Mouse (Mus musculus) layer of hippocampus, postnatal 14 days (tissue): ENCODE results near the gene Exosc5. TPM values are rescaled to one million over a fixed set of nuclear protein-coding genes. Genes with fewer than 3 reads are reported as not detected.

ENCODE experiments used
- DNase-seq, 2 experiments: peaks; one replicate each; pipeline ENCODE4 v3.0.0; 2021 to 2022; ENCODE audit warnings: low spot score in 2 of 2, mixed read lengths in 1 of 2
- total RNA-seq, 2 experiments: library from RNA; stranded (reverse); gene quantifications; 2 replicates each; pipeline ENCODE4 v1.2.3; 2021

Gene Exosc5
- total RNA-seq, 2 experiments from 2014 or later = 29.3 to 29.8 TPM

DNA sequence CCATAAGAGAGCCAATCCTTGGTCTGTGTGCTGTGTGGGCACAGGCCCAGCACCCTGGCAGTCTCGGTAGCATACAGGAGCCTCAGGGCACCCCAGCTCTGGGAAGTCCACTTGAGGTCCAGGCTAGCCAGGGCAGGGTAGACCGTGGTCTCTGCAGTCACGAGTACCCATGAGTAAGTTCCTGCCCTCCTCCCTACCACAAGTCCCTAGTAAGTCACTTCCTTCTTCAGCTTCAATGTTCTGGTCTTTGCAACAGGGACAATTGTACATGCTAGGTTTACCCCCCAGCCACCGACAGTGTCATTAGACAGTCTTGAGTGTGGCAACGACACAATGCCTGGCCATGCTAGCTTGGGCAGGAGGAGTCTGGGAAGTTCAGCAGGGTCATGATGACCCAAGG is 26.3 kb upstream of the Exosc5 start:
- no peak for DNase-seq

DNA sequence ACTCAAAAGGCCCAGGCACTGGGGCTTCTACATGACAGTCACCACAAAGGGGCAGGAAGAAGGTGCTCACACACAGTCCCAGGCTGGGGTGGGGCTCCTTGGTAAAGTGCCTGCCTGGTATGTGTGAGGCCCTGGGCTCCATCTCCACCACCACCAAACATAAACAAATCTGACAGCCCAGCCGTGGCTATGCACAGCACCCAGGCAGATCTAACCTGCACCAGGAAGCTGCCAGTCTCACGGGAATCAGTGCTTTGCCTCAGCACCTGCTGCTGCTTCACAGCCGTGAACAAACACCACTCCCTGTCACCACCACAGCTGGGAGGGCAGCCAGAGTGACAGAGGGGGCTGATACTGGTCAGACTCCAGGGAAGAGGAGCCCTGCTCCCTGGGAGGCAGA is 22.6 kb upstream of the Exosc5 start:
- DNase-seq = no peak

DNA sequence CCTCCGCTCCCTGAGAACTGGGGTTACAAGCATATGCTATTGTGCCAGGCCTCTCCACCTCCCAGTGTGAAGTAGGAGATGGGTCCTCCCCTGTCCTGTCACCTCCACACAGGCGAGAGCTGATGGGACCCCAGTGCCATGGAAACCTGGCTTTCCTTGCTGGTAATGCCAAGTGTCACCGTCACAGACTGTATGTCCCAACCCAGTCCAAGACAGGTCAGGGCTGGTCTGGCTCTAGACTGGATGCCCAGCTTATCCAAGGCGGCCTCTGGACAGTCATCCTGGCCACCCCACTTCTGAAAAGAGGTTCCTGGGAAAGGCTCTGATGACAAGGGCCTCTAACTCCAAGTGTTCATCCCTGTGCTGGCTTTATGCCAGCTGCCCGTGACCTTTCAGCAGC is 21.9 kb upstream of the Exosc5 start:
- no peak for DNase-seq

DNA sequence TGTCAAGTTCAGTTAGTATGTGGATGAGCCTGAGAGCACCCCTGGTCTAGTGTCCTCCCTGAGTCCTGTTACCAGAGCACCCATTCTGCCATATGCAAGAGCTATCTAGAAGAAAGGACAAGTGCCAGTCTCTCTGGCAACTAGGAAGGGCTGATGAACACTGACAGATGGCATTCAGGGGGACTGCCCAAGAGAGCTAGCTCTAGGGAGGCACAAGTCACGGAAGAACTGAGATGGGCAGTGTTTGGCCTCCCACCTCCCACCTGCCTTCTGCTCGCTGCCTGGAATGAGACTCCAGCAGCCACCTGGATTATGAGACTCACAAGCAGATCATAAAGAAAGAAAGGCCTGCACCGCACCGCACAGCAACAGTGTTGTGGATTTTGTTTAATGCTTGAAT is 19.2 kb upstream of the Exosc5 start:
- DNase-seq = no peak

DNA sequence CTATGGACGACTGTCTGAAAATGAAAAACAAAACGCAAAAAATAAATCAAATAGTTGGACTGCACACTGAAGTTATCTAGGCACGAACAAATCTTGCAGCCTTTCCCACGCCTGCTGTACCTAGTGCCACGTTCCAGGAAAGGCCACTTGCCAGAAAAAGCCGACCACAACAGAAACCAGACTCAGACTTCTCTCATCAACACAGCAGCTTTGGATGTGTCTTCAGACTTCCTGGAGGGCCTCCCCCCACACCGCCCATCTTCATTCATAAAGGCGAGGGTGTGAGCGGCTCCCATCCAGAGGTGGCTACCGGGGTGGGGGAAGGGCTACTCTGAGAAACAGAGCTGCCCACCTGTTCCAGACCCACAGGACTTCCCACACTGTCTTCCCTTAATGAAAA is 14.8 kb upstream of the Exosc5 start:
- no peak for DNase-seq

DNA sequence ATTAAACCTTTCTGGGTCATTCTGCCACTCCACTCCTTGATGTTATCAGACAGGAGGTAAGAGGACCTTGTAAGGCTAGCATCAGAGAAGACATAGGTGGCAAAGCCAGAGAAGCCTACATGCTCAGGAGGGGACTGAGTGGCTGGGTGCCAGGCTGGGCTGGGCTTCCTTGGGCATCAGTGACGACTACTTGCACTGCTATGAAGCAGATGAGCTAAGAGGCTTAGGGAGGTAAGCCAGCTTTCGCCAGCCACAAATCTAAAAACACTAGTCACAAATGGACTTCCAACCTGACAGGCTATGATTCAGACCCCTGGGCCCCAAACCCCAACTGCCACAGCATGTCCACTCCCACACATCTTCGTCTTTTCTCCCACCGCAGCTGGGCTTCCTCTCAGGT is 14.3 kb upstream of the Exosc5 start:
- DNase-seq = no peak

DNA sequence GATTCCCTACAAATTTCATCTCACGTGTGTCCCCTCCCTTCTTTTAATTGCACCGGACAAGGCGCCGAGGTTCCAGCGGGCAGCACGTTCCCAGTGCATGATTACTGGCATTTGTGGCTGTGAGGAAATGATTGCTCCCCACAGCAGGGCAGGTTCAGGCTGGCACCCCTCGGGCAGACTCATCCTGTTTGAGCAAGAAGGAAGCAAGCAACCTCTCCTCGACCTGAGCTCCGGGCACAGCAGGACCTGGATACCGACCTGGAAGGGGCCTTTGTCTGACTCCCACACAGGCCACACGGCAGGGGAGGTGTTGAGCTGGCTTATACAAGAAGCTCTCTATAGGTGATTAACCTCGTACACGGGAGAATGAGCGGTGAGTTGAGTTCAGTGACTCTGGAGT is 13.9 kb upstream of the Exosc5 start:
- no peak for DNase-seq

DNA sequence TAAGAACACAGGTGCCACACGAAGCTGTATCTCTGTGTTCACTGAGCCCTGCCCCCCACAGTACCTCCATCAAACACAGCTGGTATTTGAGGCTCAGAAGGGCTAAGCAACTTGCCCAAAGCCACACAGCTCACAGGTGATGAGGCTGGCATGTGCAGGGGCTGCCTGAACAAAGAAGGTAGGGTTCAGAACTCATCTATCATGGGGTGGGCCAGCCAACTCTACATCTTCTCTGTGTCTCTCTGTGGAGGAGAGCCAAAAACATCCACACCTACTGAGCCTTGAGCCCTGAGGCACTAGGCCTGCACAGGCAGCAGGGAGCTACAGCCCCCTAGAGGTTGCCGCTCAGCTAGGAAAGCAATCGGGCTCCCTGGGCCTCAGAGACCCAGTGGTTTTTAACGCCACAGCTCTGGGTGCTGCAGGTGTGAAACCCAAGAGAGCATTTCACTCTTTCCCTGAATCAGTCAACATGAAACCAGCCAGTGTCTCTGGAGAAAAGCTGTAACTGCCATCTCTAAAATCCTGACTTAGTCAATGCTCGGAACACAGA is 11.3 kb upstream of the Exosc5 start:
- DNase-seq = no peak

GRCm38 (mm10) chr7:25649839-25650238 is 9.1 kb upstream of the Exosc5 start:
- no peak for DNase-seq

DNA sequence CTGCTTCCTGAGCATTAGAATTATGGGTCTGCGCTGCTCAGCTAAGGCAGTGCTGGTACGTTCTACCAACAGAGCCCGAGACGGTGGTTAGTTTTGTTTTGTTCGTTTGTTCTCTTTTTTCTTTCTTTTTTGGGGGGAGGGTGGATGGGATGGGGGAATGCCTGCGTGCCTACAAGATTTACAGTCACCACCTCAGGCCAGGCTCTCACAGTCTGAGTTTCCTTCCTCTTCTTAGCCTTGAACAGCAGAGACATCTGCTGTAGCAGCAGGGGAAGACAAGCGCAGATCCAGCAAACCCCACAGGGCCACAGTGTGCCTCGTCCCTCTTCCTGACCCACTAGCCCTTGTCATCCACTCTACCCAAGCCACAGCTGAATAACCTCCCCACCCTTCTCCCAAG is 7.7 kb upstream of the Exosc5 start:
- no peak for DNase-seq

GRCm38 (mm10) chr7:25652244-25652759 is 6.7 kb upstream of the Exosc5 start:
- DNase-seq = no peak

- no peak for DNase-seq
These were observed 3.1 kb upstream of the Exosc5 start for GRCm38 (mm10) chr7:25655601-25656428.

DNA sequence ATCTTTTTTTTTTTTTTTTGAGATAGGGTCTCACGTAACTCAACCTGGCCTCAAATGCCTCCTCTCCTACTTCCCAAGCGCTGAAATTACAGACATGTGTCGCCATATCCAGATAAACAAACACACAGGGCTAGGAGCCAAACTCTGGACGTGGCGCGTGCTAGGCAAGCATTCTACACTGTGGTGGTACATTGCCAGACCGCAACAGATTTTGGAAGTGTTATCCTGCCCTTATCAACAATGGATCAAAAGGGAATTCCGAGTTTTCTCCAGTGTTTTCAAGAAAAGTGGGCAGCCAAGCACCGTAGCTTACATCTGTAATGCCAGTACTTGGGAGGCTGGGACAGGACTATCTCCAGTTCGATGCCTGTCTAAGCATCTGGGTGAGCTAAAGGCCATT is 1.2 kb upstream of the Exosc5 start:
- DNase-seq = no peak

- no peak for DNase-seq
These were observed 7.4 kb downstream of the Exosc5 start for GRCm38 (mm10) chr7:25666381-25666780.

DNA sequence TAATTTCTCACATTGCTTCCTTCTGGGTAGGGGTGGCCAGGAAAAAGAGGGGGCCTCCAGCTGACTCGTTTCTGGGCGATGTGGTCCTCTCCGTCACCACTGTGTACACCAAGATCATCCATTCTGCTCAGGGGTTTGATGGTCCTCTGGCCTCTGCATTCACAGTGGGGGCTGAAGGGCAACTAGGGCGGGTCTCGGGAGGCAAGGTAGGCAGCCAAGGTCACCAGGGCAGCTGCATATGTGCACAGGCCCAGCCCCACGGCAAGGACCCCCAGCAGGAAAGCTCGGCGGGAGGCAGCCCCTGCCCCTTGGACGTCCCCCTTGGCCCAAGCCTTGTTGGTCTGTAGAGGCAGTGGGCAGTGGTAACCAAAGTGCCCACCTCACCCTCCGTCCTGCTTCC is 10.2 kb downstream of the Exosc5 start:
- DNase-seq = no peak

DNA sequence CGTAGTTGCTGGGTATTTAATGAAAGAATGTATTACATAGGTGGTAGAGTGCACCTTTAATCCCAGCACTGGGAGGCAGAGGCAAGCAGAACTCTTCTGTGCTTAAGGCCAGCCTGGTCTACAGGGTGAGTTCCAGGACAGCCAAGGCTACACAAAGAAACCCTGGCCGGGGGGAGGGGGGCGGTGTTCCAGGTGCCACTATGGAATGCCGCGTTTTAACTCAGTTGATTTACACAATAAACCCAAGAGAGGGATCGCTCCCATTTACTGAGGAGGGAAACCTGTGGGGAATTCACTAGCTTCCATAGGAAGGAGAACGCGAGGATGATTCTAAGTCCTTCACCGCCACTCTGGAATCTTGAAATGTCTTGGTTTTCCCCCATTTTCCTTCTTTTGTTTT is 10.7 kb downstream of the Exosc5 start:
- no peak for DNase-seq

GRCm38 (mm10) chr7:25670096-25670495 is 11.1 kb downstream of the Exosc5 start:
- DNase-seq = no peak

DNA sequence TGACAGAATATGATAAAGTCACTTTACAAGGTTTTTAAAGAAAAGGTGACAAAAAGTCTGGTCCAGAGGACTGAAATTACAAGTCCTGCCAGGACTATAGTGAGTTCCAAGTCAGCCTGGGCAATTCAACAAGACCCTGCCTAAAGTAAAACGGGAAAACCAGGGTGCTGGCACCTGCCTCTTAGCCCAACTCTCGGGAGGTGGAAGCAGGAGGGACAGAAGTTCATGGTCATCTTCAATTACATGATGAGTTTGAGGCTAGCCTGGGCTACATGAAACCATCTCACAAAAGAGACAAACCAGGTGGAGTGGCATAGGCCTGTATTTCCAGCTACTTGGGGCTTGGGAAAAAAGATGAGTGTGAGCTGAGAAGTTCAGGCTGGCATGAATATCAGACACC is 12.7 kb downstream of the Exosc5 start:
- no peak for DNase-seq

DNA sequence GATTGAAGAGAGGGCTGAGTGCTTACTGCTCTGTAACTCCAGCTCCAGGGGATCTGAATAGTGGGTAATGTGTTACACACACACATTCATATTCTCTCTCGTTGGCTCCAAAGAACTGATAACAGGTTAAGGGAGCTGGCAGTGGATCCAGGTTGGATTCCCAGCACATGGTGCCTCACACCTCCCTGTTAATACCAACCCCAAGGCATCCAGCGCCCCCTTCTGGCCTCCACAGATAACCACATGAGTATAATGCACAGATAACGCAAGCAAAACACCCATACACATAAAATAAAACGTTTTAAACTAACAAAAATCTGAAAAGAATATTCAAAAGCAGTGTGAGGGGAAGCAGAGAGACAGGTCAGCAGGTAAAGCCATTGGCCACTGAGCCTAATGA is 13.5 kb downstream of the Exosc5 start:
- DNase-seq = no peak

- DNase-seq = no peak
These were observed 15.3 kb downstream of the Exosc5 start for GRCm38 (mm10) chr7:25674297-25674696.

DNA sequence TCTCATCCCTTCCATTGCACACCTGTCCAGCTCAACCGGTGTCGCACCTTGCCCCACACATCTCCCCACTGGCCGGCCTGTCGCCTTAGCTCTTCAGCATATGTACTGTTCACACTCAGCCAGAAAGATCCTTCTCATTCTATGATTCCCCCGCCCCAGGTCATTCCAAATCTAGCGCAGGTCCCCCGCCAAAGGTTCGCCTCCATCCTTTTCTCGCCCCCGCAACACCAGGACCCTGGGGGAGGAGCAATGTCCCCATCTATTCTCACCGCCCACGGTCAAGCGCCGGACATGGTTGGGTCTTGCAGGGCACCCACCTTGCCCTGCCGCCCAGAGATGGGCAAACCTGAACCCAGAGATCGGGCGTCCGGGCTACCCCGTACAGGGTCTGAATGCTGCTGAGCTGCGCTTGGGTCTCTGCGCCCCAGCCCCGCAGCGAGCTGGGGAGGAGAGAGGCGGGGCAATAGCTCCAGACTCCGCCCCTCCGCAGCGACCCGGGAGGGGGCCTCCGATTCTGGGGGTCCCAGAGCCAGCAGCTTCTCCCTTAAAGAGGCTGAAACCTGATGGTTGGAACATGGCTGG is 15.8 kb downstream of the Exosc5 start, which contains the start of gene Tmem91:
Tmem91 (minus strand) TSS at position 448 of the 582 bp plus-strand sequence.
- DNase-seq = no peak

GRCm38 (mm10) chr7:25675405-25675804 is 16.4 kb downstream of the Exosc5 start:
- DNase-seq = no peak
